Mouse (Mus musculus) stomach, postnatal 0 days (tissue): ENCODE measurements at regions not wholly inside any gene's neighbourhood (a gene's known extent, or its start where the extent isn't known, plus 50 kb on each side); places are given as distances from the start of the nearest gene placed in this dataset.

Experiments
- CTCF ChIP-seq: IDR thresholded peaks from 2 replicates; pipeline ENCODE4 v1.5.1; 2016; ENCODE audit warnings: antibody characterized with exemption, low read depth, mild to moderate bottlenecking, moderate library complexity
- EP300 ChIP-seq: optimal IDR thresholded peaks from 2 replicates; pipeline ENCODE3; 2016; ENCODE audit warnings: antibody characterized with exemption

GRCm38 (mm10) chr1:43260491-43260890 lies 63.7 kb upstream of the Fhl2 start:
- TF ChIP-seq CTCF, result no peak
- no peak for TF ChIP-seq EP300
